Mouse (Mus musculus) erythroblast, embryonic 14.5 days (primary cell): Measurements from ENCODE around the gene Gid4. TPM values are rescaled to one million over a fixed set of nuclear protein-coding genes. Genes with fewer than 3 reads are reported as not detected.
A peak's percentile ranks its signal among the peaks of the same experiment; 100 is the strongest.

Experiments
- H3K27me3 ChIP-seq: 2 replicates; pipeline ENCODE4 v1.6.1; 2012; ENCODE audit warnings: inconsistent platforms; ENCODE audit not compliant: control insufficient read depth
- H3K36me3 ChIP-seq: 2 replicates; pipeline ENCODE4 v1.6.1; 2012; ENCODE audit warnings: mild to moderate bottlenecking, inconsistent platforms; ENCODE audit not compliant: control insufficient read depth
- H3K4me1 ChIP-seq: 2 replicates; pipeline ENCODE4 v1.6.1; 2012; ENCODE audit warnings: inconsistent platforms; ENCODE audit not compliant: control insufficient read depth
- H3K4me3 ChIP-seq: replicated peaks from 2 replicates; pipeline ENCODE3; 2012; ENCODE audit warnings: moderate library complexity, mild to moderate bottlenecking, inconsistent platforms
- H3K9me3 ChIP-seq: 2 replicates; pipeline ENCODE4 v1.6.1; 2012; ENCODE audit warnings: low read length, inconsistent platforms, mixed read lengths; ENCODE audit not compliant: control insufficient read depth
- GATA1 ChIP-seq: IDR thresholded peaks from 2 replicates; pipeline ENCODE4 v1.6.1; 2012; ENCODE audit warnings: low read length, inconsistent platforms, mixed read lengths
- TAL1 ChIP-seq: IDR thresholded peaks from 3 replicates; pipeline ENCODE4 v1.6.1; 2012; ENCODE audit warnings: low read length, inconsistent platforms, mixed read lengths
- polyA plus RNA-seq: library from polyadenylated mRNA; stranded (reverse); fragments of >175 nt; gene quantifications from 2 replicates; pipeline ENCODE4 v1.2.3, GENCODE M21; 2012

Gene Gid4
- polyA plus RNA-seq, 1 experiment: 2.1 TPM

DNA sequence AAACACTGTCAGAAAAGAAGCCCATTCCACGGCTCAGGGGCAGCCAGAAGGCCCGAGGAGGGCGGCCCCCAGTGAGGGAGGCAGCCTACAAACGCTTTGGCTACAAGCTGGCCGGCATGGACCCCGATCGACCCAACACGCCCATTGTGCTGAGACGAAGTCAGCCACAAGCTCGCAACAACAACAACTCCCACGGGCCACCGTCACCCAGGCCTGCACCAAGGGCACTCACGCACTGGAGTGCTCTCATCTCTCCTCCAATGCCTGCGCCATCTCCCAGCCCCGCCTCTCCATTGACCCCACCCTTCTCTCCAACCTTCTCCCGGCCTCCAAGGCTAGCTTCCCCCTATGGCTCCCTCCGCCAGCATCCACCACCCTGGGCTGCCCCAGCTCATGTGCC lies 61.2 kb downstream of the Gid4 start:
- Histone ChIP-seq H3K36me3 (no peaks in the 10 kb centered on the region), H3K4me3 (no peak overlapping the region), H3K4me1 (peaks cover 44% of the 10 kb centered on the region), H3K9me3 (peaks cover 13% of the 10 kb centered on the region), H3K27me3 (peaks cover 12% of the 10 kb centered on the region)
- no peak for TF ChIP-seq TAL1
- TF ChIP-seq GATA1: no peak

DNA sequence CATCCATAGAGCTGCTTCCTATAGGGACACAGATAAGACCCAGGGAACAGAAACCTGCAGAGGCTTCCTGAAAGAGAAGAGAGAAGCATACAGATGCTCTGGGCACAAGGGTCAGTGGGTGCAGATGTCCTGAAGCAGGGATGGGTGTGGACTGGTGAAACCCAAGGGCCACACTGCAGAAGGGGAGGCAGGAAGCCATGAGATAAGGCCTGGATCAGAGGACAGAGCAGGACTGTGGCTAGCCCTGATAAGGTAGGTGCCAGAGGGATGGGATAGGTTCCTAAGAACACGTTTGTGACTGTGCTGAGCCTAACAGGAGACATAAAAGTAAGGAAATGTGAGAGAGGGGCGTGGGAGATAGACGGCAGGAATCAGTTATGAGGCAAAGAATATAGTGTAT lies 69.3 kb downstream of the Gid4 start:
- peak overlapping the region; percentile 61 for H3K4me3 ChIP-seq
- peaks cover 66% of the 10 kb centered on the region for H3K4me1 ChIP-seq
- H3K36me3 ChIP-seq: peaks cover 22% of the 10 kb centered on the region
- H3K27me3 ChIP-seq: no peaks in the 10 kb centered on the region; the same call in 1 of the 2 replicates
- TF ChIP-seq GATA1: peak; percentile 94
- peak; percentile 88 for TF ChIP-seq TAL1
- no peaks in the 10 kb centered on the region for H3K9me3 ChIP-seq

DNA sequence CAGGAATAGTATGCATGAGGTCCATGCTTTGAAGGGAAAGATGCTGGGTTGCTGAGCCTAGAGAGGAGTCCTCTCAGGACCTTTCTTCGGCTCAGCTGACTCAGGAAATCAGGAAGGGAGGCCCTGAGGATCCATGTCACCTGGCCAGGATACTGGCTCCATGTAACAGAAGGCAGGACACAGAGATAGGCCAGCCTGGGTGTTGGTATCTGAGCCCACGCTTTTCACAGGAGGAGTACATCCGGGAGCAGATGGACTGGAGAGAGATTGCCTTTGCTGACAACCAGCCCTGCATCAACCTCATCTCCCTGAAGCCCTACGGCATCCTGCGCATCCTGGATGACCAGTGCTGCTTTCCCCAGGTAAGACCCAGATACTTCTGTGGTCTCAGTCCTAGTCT lies 75.8 kb downstream of the Gid4 start:
- Histone ChIP-seq H3K27me3 (peaks cover 33% of the 10 kb centered on the region), H3K36me3 (peaks cover 75% of the 10 kb centered on the region), H3K4me1 (peaks cover 39% of the 10 kb centered on the region), H3K4me3 (no peak overlapping the region), H3K9me3 (no peaks in the 10 kb centered on the region)
- no peak for TF ChIP-seq GATA1
- no peak for TF ChIP-seq TAL1

DNA sequence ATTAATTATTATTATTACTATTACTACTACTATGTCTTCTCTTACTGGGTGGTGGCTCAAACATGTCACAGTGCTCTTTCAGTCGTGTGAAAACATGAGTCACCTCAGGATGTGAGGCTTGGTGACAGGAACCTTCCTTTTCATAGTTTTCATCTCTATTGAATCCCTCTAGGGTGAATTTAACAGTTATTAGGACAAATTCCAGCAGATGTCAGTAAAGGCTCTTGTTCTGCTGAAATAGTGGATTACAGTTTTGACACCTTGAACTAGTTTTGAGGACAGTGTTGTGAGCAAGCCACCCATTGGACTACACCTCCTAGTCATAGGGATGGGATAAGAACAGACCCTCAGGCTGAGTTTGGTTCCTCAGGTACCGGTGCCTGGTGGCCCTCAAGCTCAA lies 78.7 kb downstream of the Gid4 start:
- H3K4me3 ChIP-seq: no peak overlapping the region
- TF ChIP-seq TAL1 (no peak), GATA1 (no peak)

More for the DNA sequence above, 78.7 kb downstream of the Gid4 start:
- Histone ChIP-seq H3K9me3 (no peaks in the 10 kb centered on the region), H3K36me3 (peaks cover 84% of the 10 kb centered on the region), H3K27me3 (peaks cover 33% of the 10 kb centered on the region), H3K4me1 (peaks cover 37% of the 10 kb centered on the region)

Other genes starting within 250 kb of the Gid4 start
- 10.0 and 12.3 TPM in 2 replicates for gene Srebf1, start 194.6 kb upstream of the Gid4 start, polyA plus RNA-seq
- 0.94 and 1.0 TPM in 2 replicates for gene Tom1l2, start 64.2 kb upstream of the Gid4 start, polyA plus RNA-seq
- not detected in 2 replicates for gene Drc3, start 63.8 kb upstream of the Gid4 start, polyA plus RNA-seq
- 6.1 and 6.9 TPM in 2 replicates for gene Atpaf2, start 1.3 kb downstream of the Gid4 start, polyA plus RNA-seq
- 2.5 and 4.5 TPM in 2 replicates for gene Drg2, start 37.4 kb downstream of the Gid4 start, polyA plus RNA-seq
- 0.28 and 0.52 TPM in 2 replicates for gene Myo15, start 52.2 kb downstream of the Gid4 start, polyA plus RNA-seq
- 2.2 and 2.5 TPM in 2 replicates for gene Alkbh5, start 119.2 kb downstream of the Gid4 start, polyA plus RNA-seq